Mouse (Mus musculus) liver, adult 2 months (tissue): ENCODE data around the gene Mindy1. TPM values are rescaled to one million over a fixed set of nuclear protein-coding genes. Genes with fewer than 3 reads are reported as not detected.

Experiments used
- DNase-seq: peaks from one replicate; pipeline ENCODE4 v3.0.0-alpha.2; 2011; ENCODE audit warnings: low read depth, low spot score; ENCODE audit errors: extremely low read depth
- H3K27ac ChIP-seq: fragments of 200-500 bp; replicated peaks from 2 replicates; pipeline ENCODE4 v1.5.1; 2012; ENCODE audit warnings: low read depth, mild to moderate bottlenecking, control low read depth, inconsistent platforms, low read length; ENCODE audit not compliant: insufficient read depth
- H3K27me3 ChIP-seq: fragments of 200-500 bp; 2 replicates; pipeline ENCODE4 v1.6.1; 2012; ENCODE audit warnings: mild to moderate bottlenecking, moderate library complexity, low read length, inconsistent platforms; ENCODE audit not compliant: control insufficient read depth, insufficient read depth
- H3K36me3 ChIP-seq: fragments of 200-500 bp; 2 replicates; pipeline ENCODE4 v1.6.1; 2012; ENCODE audit warnings: low read length, inconsistent platforms; ENCODE audit not compliant: control insufficient read depth, insufficient read depth
- H3K4me1 ChIP-seq: fragments of 200-500 bp; 2 replicates; pipeline ENCODE4 v1.6.1; 2011; ENCODE audit warnings: low read length; ENCODE audit not compliant: control insufficient read depth, insufficient read depth
- H3K4me3 ChIP-seq: fragments of 200-500 bp; 2 replicates; pipeline ENCODE4 v1.5.1; 2011; ENCODE audit warnings: low read depth, mild to moderate bottlenecking, control low read depth, low read length, moderate library complexity; ENCODE audit not compliant: insufficient read depth
- H3K79me2 ChIP-seq: fragments of 200-500 bp; 2 replicates; pipeline ENCODE4 v1.6.1; 2012; ENCODE audit warnings: inconsistent platforms, mild to moderate bottlenecking, low read length, moderate library complexity; ENCODE audit not compliant: control insufficient read depth, insufficient read depth
- H3K9ac ChIP-seq: fragments of 200-500 bp; 2 replicates; pipeline ENCODE4 v1.6.1; 2012; ENCODE audit warnings: low read depth, mild to moderate bottlenecking, control low read depth, inconsistent platforms, low read length
- CTCF ChIP-seq: fragments of 200-500 bp; IDR thresholded peaks from 2 replicates; pipeline ENCODE4 v1.5.1; 2011; ENCODE audit warnings: low read depth, low read length, control low read depth
- POLR2A ChIP-seq: fragments of 200-500 bp; IDR thresholded peaks from 2 replicates; pipeline ENCODE4 v1.6.1; 2011; ENCODE audit warnings: low read length, control low read depth; ENCODE audit not compliant: insufficient read depth; ENCODE audit errors: extremely low read depth
- WGBS: fragments of 180-500 bp; shearing (Covaris S2); methylation state at CpG from one replicate; pipeline ENCODE4 v1.1.7; 2018; 5-methylcytosine and 5-hydroxymethylcytosine counted together
- polyA plus RNA-seq: library from polyadenylated mRNA; depleted of rRNA; stranded (reverse); fragments of >200 nt; gene quantifications from 2 replicates; pipeline ENCODE4 v1.2.3, GENCODE M21; 2012
- total RNA-seq: library from RNA; depleted of rRNA; stranded (reverse); fragments of >200 nt; gene quantifications from 2 replicates; pipeline ENCODE4 v1.2.3, GENCODE M21; 2014

The Mindy1 gene
- total and polyA plus RNA-seq, 2 experiments = 56.6 to 137 TPM

GRCm38 (mm10) chr3:95312623-95313022 is 31.5 kb downstream of the Mindy1 start:
- no peaks in the 10 kb centered on the region for H3K27me3 ChIP-seq
- no peak overlapping the region for H3K9ac ChIP-seq
- H3K79me2 ChIP-seq = peaks cover 17% of the 10 kb centered on the region; the same call in 1 of the 2 replicates
- no peak for DNase-seq
- H3K27ac ChIP-seq = no peak overlapping the region
- WGBS = 70% methylated on average over 6 of the region's 6 CpGs
- TF ChIP-seq POLR2A = no peak
- TF ChIP-seq CTCF = no peak
- peaks cover 11% of the 10 kb centered on the region for H3K4me1 ChIP-seq
- H3K4me3 ChIP-seq = no peak overlapping the region
- H3K36me3 ChIP-seq = no peaks in the 10 kb centered on the region

- H3K4me1 ChIP-seq = peaks cover 14% of the 10 kb centered on the region
- DNase-seq = no peak
- no peak overlapping the region for H3K27ac ChIP-seq
- H3K27me3 ChIP-seq = no peaks in the 10 kb centered on the region
- WGBS = 74% methylated on average over 7 of the region's 7 CpGs
- no peaks in the 10 kb centered on the region for H3K36me3 ChIP-seq
- H3K79me2 ChIP-seq = peaks cover 17% of the 10 kb centered on the region; the same call in 1 of the 2 replicates
- TF ChIP-seq POLR2A (no peak), CTCF (no peak)
- H3K4me3 ChIP-seq = no peak overlapping the region
- no peak overlapping the region for H3K9ac ChIP-seq
Observed at GRCm38 (mm10) chr3:95313476-95313875, 32.3 kb downstream of the Mindy1 start.

DNA sequence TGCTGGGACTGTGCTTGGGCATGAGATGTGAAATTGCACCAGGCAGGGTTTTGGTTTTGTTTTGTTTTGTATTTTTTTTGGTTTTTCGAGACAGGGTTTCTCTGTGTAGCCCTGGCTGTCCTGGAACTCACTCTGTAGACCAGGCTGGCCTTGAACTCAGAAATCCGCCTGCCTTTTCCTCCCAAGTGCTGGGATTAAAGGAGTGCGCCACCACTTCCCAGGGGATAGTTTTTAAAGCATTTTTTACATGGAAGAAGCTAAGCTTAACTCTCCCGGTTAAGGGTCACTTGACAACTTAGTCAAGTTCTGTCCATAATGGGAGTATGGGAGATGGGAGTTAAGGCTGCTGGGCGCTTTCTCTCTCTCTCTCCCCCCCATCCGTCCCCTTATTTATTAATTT is 32.9 kb downstream of the Mindy1 start:
- 77% methylated on average over 6 of the region's 6 CpGs for WGBS
- DNase-seq = no peak
- Histone ChIP-seq H3K9ac (no peak overlapping the region), H3K27me3 (no peaks in the 10 kb centered on the region), H3K27ac (no peak overlapping the region), H3K79me2 (peaks cover 18% of the 10 kb centered on the region; the same call in 1 of the 2 replicates), H3K36me3 (no peaks in the 10 kb centered on the region), H3K4me1 (peaks cover 14% of the 10 kb centered on the region), H3K4me3 (no peak overlapping the region)
- TF ChIP-seq POLR2A = no peak
- TF ChIP-seq CTCF = no peak

DNA sequence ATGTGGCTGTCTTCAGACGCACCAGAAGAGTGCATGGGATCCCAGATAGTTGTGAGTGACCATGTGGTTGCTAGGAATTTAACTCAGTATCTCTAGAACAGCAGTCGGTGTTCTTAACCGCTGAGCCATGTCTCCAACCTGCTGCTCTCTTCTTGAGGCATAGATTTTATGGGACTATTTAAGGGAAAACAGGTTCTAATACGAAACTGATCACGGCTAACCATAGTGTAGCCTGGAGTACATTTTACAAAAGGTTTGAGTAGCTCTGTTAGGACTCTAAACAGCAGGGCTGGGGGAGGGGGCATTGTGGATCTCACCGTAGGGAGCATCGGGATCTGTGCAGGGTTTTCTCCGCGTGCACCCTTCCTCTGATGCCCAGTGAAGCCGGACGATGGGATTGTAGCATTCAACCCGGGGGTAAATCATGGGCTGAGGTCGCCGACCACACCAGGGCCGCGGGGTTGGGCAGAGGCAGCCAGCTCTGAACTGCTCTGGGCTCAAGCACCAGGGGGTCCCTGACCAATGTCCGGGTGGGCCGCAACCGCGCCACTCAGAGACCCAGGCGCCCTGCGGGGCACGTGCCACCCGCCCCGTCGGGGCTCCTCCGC is 33.4 kb downstream of the Mindy1 start, which contains the start of gene Cers2:
TSS of gene Cers2 (plus strand) at position 306 of the 608 bp plus-strand sequence.
- WGBS = 7% methylated on average over 27 of the region's 27 CpGs
- Histone ChIP-seq H3K27ac (peak within 1 kb of the TSS; percentile 88), H3K36me3 (no peaks in the 10 kb centered on the region), H3K79me2 (peaks cover 21% of the 10 kb centered on the region; the same call in 1 of the 2 replicates), H3K9ac (peak within 1 kb of the TSS; percentile 99), H3K4me3 (peak within 1 kb of the TSS; percentile 92), H3K27me3 (no peaks in the 10 kb centered on the region), H3K4me1 (peaks cover 18% of the 10 kb centered on the region)
- TF ChIP-seq POLR2A = no peak
- TF ChIP-seq CTCF = no peak
- no peak for DNase-seq

DNA sequence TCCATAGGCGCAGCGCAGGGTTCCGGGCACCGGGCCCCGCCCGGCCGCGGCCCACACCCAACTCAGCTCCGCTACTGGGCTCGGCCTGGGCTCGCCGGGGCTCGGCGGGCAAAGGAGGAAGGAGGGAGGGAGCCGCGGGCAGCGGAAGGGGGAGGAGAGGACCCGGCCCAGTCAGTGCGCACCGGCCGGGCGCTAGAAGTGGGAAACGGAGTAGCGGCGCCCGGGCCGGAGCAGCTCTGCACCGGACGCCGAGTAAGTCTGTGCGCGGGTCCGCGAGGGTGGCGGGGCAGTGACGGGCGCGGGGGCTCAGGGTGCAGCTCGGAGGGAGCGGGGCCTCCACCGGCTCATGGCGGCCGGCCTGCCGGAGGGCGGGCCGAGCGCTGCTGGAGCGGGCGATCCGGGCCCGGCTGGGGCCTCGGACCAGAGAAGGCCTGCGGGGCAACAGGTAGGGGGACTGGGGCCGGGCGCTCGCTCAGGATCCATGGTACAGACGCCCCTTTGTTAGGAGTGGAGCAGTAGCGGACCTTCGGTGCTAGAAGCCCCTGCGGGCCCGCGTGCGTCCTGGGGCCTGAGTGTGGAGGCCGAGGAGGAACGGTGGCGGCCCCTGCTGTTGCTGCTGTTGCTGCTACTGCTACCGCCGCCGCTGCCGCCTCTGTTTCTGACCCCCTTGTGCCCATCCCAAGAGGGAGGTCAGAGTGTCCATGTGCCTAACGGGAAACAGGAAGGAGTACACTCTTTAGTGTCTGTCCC is 34.1 kb downstream of the Mindy1 start:
- Histone ChIP-seq H3K4me1 (peaks cover 24% of the 10 kb centered on the region), H3K27me3 (no peaks in the 10 kb centered on the region), H3K27ac (peak overlapping the region; percentile 88), H3K36me3 (peaks cover 4% of the 10 kb centered on the region; the same call in 1 of the 2 replicates), H3K79me2 (peaks cover 25% of the 10 kb centered on the region; the same call in 1 of the 2 replicates), H3K9ac (peak overlapping the region; percentile 99), H3K4me3 (peak overlapping the region; percentile 92)
- TF ChIP-seq CTCF (peak; percentile 47; the same call in 1 of the 2 replicates), POLR2A (peak; percentile 69; the same call in 1 of the 2 replicates)
- DNase-seq = peak; percentile 75
- under 1% methylated on average over 68 of the region's 71 CpGs for WGBS
